Mouse (Mus musculus): ENCODE results near the gene Zdhhc25. TPM values are rescaled to one million over a fixed set of nuclear protein-coding genes. Genes with fewer than 3 reads are reported as not detected.

Gene Zdhhc25
- polyA plus RNA-seq, 1 experiment from 2014 or later = not detected

GRCm38 (mm10) chr15:88602496-88602895 lies 2.4 kb downstream of the Zdhhc25 start:
- WGBS = 95% methylated on average over 3 of the region's 3 CpGs
- no peak overlapping the region for H3K4me2 ChIP-seq (ENCODE audit: low read depth, severe bottlenecking)
- no peak overlapping the region for H3K27ac ChIP-seq (replicated peaks; ENCODE audit: low read depth, low read length)
- no peaks in the 10 kb centered on the region for H3K27me3 ChIP-seq (ENCODE audit: control insufficient read depth, insufficient read depth, low read length)
- H3K4me1 ChIP-seq (ENCODE audit: control insufficient read depth, insufficient read depth, low read length) = no peaks in the 10 kb centered on the region
- no peak overlapping the region for H3K9ac ChIP-seq (ENCODE audit: low read length)
- no peaks in the 10 kb centered on the region for H3K36me3 ChIP-seq (ENCODE audit: control insufficient read depth, insufficient read depth, low read length)
- ATAC-seq (ENCODE audit: insufficient number of reproducible peaks, low FRiP score, low TSS enrichment, low read depth) (no peak), DNase-seq (ENCODE audit: low spot score) (no peak)
- no peaks in the 10 kb centered on the region for H3K9me3 ChIP-seq (ENCODE audit: control insufficient read depth, low read length)
- no peak overlapping the region for H3K4me3 ChIP-seq (ENCODE audit: low read depth, low read length)

DNA sequence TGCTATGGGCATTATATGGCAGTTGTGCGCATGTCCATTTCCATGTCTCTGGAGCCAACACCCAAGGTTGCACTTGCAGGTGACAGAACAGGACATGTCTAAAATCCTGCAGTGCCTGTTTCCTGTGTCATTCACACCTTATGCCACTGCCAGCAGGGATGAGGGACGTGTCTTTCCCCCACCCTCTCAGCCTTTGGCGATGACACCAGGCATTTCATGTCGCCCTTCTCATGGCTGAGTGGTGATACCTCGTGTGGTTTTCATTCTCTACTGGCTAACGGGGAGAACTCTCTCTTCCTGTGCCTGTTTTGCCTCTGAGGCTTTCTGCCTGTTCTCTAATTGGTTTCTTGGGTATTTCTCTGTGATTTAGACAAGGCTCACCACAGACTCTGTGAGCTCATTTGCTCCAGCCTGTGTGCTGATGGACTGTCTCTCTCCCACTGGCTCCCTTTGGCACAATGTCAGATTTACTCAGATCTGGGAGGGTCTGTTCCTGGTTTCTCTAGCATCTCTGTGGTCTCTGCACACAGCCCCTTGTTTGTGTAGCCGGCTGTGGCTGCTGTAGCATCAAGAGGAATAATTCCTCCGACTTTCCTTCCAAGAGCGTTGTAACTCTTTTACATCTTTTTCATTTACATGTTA lies 3.1 kb downstream of the Zdhhc25 start:
- no peak overlapping the region for H3K4me2 ChIP-seq (ENCODE audit: low read depth, severe bottlenecking)
- H3K9ac ChIP-seq (ENCODE audit: low read length) = no peak overlapping the region
- no peaks in the 10 kb centered on the region for H3K27me3 ChIP-seq (ENCODE audit: control insufficient read depth, insufficient read depth, low read length)
- DNase-seq (ENCODE audit: low spot score) (no peak), ATAC-seq (ENCODE audit: insufficient number of reproducible peaks, low FRiP score, low TSS enrichment, low read depth) (no peak)
- H3K9me3 ChIP-seq (ENCODE audit: control insufficient read depth, low read length) = no peaks in the 10 kb centered on the region
- 70% methylated on average over 9 of the region's 9 CpGs for WGBS
- no peak overlapping the region for H3K27ac ChIP-seq (replicated peaks; ENCODE audit: low read depth, low read length)
- H3K4me3 ChIP-seq (ENCODE audit: low read depth, low read length) = no peak overlapping the region
- H3K4me1 ChIP-seq (ENCODE audit: control insufficient read depth, insufficient read depth, low read length) = no peaks in the 10 kb centered on the region
- no peaks in the 10 kb centered on the region for H3K36me3 ChIP-seq (ENCODE audit: control insufficient read depth, insufficient read depth, low read length)

GRCm38 (mm10) chr15:88603733-88604119 lies 3.6 kb downstream of the Zdhhc25 start:
- Histone ChIP-seq H3K9me3 (ENCODE audit: control insufficient read depth, low read length) (no peaks in the 10 kb centered on the region), H3K4me1 (ENCODE audit: control insufficient read depth, insufficient read depth, low read length) (no peaks in the 10 kb centered on the region), H3K36me3 (ENCODE audit: control insufficient read depth, insufficient read depth, low read length) (no peaks in the 10 kb centered on the region), H3K27ac (replicated peaks; ENCODE audit: low read depth, low read length) (no peak overlapping the region), H3K4me3 (ENCODE audit: low read depth, low read length) (no peak overlapping the region), H3K4me2 (ENCODE audit: low read depth, severe bottlenecking) (no peak overlapping the region), H3K9ac (ENCODE audit: low read length) (no peak overlapping the region), H3K27me3 (ENCODE audit: control insufficient read depth, insufficient read depth, low read length) (no peaks in the 10 kb centered on the region)
- no peak for ATAC-seq (ENCODE audit: insufficient number of reproducible peaks, low FRiP score, low TSS enrichment, low read depth)
- WGBS = 74% methylated on average over 1 of the region's 1 CpGs
- no peak for DNase-seq (ENCODE audit: low spot score)

DNA sequence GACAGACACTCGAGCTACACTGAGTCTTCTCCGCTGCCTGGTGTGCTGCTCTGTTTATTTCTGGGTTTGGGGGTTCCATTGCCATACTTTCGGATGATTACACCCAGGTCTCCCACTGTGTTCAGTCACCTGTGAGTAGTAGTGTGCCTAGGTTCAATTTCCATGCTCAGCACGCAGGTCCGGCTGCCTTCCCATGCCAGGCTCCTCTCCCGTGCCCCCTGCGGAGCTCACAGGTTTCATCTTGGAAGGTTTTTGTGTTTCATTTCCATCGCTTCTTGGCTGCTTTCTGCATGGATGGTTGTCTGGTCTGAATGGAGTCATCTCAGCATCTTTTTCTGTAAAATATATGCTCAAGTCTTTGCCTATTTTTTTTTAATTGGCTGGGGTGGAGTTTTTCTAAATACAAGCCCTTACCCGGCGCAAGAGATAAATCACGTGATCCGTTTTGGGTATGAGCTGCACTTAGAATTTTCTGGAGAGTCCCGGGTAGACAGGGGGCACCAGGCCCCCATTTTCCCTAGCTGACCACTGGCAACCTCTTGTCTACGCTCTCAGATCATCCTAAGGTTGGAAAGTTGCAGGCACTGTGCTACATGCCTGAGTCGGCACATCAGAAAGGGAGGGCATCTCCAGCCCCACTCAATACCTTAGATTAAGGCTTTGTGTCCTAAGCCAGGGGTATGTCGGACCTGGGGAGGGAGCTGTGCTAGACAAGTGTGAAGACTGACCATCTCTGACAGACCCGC lies 4.7 kb downstream of the Zdhhc25 start:
- Histone ChIP-seq H3K9me3 (ENCODE audit: control insufficient read depth, low read length) (no peaks in the 10 kb centered on the region), H3K27ac (replicated peaks; ENCODE audit: low read depth, low read length) (no peak overlapping the region), H3K4me2 (ENCODE audit: low read depth, severe bottlenecking) (no peak overlapping the region), H3K27me3 (ENCODE audit: control insufficient read depth, insufficient read depth, low read length) (no peaks in the 10 kb centered on the region), H3K4me1 (ENCODE audit: control insufficient read depth, insufficient read depth, low read length) (no peaks in the 10 kb centered on the region), H3K9ac (ENCODE audit: low read length) (no peak overlapping the region), H3K36me3 (ENCODE audit: control insufficient read depth, insufficient read depth, low read length) (no peaks in the 10 kb centered on the region), H3K4me3 (ENCODE audit: low read depth, low read length) (no peak overlapping the region)
- 85% methylated on average over 17 of the region's 17 CpGs for whole genome bisulfite sequencing
- DNase-seq (ENCODE audit: low spot score) = no peak
- no peak for ATAC-seq (ENCODE audit: insufficient number of reproducible peaks, low FRiP score, low TSS enrichment, low read depth)

- ATAC-seq (ENCODE audit: insufficient number of reproducible peaks, low FRiP score, low TSS enrichment, low read depth) = no peak
Observed at GRCm38 (mm10) chr15:88605415-88605785, 5.3 kb downstream of the Zdhhc25 start.

DNA sequence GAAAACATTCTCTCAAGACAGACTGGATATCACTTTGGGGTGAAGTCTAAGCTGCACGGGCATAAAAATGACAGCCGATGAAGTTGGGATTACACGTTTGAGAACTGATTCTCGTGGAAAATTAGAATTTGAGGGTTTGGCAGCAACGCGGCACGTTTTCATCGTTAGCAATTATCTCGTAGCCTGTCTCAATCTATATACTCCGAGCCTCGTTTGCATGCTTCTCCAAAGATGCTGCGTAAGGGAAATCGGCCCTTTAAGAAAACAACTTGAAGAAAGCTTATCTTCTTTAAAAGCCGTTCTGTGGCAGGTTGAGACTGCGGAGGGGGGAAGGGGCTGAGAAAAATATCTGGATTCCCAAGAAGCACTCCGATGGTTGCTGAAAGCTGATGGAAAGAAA lies 17.0 kb downstream of the Zdhhc25 start:
- no peak for DNase-seq (ENCODE audit: low spot score)
- Histone ChIP-seq H3K9me3 (ENCODE audit: control insufficient read depth, low read length) (no peaks in the 10 kb centered on the region), H3K36me3 (ENCODE audit: control insufficient read depth, insufficient read depth, low read length) (no peaks in the 10 kb centered on the region), H3K4me3 (ENCODE audit: low read depth, low read length) (no peak overlapping the region), H3K4me2 (ENCODE audit: low read depth, severe bottlenecking) (no peak overlapping the region), H3K27ac (replicated peaks; ENCODE audit: low read depth, low read length) (no peak overlapping the region), H3K27me3 (ENCODE audit: control insufficient read depth, insufficient read depth, low read length) (no peaks in the 10 kb centered on the region), H3K9ac (ENCODE audit: low read length) (no peak overlapping the region), H3K4me1 (ENCODE audit: control insufficient read depth, insufficient read depth, low read length) (no peaks in the 10 kb centered on the region)
- no peak for ATAC-seq (ENCODE audit: insufficient number of reproducible peaks, low FRiP score, low TSS enrichment, low read depth)
- WGBS = 86% methylated on average over 16 of the region's 16 CpGs

More at GRCm38 (mm10) chr15:88605415-88605785, 5.3 kb downstream of the Zdhhc25 start:
- 83% methylated on average over 5 of the region's 5 CpGs for WGBS
- Histone ChIP-seq H3K36me3 (ENCODE audit: control insufficient read depth, insufficient read depth, low read length) (no peaks in the 10 kb centered on the region), H3K27me3 (ENCODE audit: control insufficient read depth, insufficient read depth, low read length) (no peaks in the 10 kb centered on the region), H3K9me3 (ENCODE audit: control insufficient read depth, low read length) (no peaks in the 10 kb centered on the region), H3K4me3 (ENCODE audit: low read depth, low read length) (no peak overlapping the region), H3K9ac (ENCODE audit: low read length) (no peak overlapping the region), H3K4me1 (ENCODE audit: control insufficient read depth, insufficient read depth, low read length) (no peaks in the 10 kb centered on the region), H3K4me2 (ENCODE audit: low read depth, severe bottlenecking) (no peak overlapping the region), H3K27ac (replicated peaks; ENCODE audit: low read depth, low read length) (no peak overlapping the region)
- DNase-seq (ENCODE audit: low spot score) = no peak

DNA sequence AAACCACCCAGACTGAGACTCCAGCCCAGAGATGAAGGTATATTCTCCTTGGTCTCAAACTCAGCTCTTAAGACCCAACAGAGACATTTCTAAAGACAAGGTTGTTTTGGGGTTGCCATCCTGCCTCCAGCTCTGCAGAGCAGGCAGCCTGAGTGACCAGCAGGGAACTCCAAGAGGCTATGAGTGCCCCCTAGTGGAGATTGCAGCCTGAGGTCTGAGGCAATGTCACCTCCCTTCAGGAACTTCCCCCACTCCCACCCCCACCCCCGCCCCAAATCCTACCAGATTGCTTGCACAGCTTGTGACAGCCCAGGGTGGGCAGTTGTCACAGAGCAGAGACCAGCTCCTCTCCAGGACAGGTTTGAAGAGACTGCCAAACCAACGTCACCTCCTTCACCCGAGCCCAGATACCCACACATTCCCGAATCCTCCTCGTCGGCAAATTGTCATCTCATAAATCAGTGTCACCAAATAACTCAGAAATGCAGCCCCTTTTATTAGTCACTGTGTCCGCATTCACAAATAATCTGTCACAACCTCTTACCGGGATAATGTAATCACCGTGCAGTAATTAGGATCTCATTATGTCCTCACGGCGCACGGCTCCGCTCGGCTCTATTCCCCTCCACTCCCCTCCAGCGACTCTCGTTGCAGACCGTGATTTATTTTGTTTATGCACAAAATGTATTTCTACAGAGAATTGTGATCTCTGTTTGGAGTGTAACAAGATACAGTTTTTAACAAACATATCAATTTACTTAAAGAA lies 18.1 kb downstream of the Zdhhc25 start:
- Histone ChIP-seq H3K9me3 (ENCODE audit: control insufficient read depth, low read length) (no peaks in the 10 kb centered on the region), H3K27me3 (ENCODE audit: control insufficient read depth, insufficient read depth, low read length) (no peaks in the 10 kb centered on the region), H3K4me3 (ENCODE audit: low read depth, low read length) (no peak overlapping the region), H3K4me1 (ENCODE audit: control insufficient read depth, insufficient read depth, low read length) (no peaks in the 10 kb centered on the region), H3K4me2 (ENCODE audit: low read depth, severe bottlenecking) (no peak overlapping the region), H3K36me3 (ENCODE audit: control insufficient read depth, insufficient read depth, low read length) (no peaks in the 10 kb centered on the region), H3K9ac (ENCODE audit: low read length) (no peak overlapping the region), H3K27ac (replicated peaks; ENCODE audit: low read depth, low read length) (no peak overlapping the region)
- no peak for ATAC-seq (ENCODE audit: insufficient number of reproducible peaks, low FRiP score, low TSS enrichment, low read depth)
- peak; percentile 59 for DNase-seq (ENCODE audit: low spot score)
- 50% methylated on average over 17 of the region's 17 CpGs for WGBS

GRCm38 (mm10) chr15:88620017-88620416 lies 19.9 kb downstream of the Zdhhc25 start:
- Histone ChIP-seq H3K36me3 (ENCODE audit: control insufficient read depth, insufficient read depth, low read length) (no peaks in the 10 kb centered on the region), H3K27ac (replicated peaks; ENCODE audit: low read depth, low read length) (no peak overlapping the region), H3K4me1 (ENCODE audit: control insufficient read depth, insufficient read depth, low read length) (no peaks in the 10 kb centered on the region), H3K4me3 (ENCODE audit: low read depth, low read length) (no peak overlapping the region), H3K9ac (ENCODE audit: low read length) (no peak overlapping the region), H3K4me2 (ENCODE audit: low read depth, severe bottlenecking) (no peak overlapping the region), H3K27me3 (ENCODE audit: control insufficient read depth, insufficient read depth, low read length) (no peaks in the 10 kb centered on the region), H3K9me3 (ENCODE audit: control insufficient read depth, low read length) (no peaks in the 10 kb centered on the region)
- ATAC-seq (ENCODE audit: insufficient number of reproducible peaks, low FRiP score, low TSS enrichment, low read depth) (no peak), DNase-seq (ENCODE audit: low spot score) (no peak)
- WGBS = 71% methylated on average over 2 of the region's 2 CpGs
